Mouse (Mus musculus) liver, embryonic 11.5 days (tissue): ENCODE results near the gene Clca3a1. TPM values are rescaled to one million over a fixed set of nuclear protein-coding genes. Genes with fewer than 3 reads are reported as not detected.
"Not testable (repeated sequence)": the region's sequence is repeated elsewhere in the genome, so short reads cannot be mapped to it uniquely, and the experiment has no call there.

ENCODE experiments used
- ATAC-seq: fragments of 200-750 bp; cut with Nextera tagmentation; replicated peaks from 2 replicates; pipeline ENCODE4 v1.8.0; 2017; ENCODE audit warnings: moderate number of reproducible peaks, mild to moderate bottlenecking, moderate TSS enrichment, moderate library complexity; ENCODE audit not compliant: low FRiP score
- DNase-seq: peaks from one replicate; pipeline ENCODE4 v3.0.0-alpha.2; 2017; ENCODE audit warnings: low spot score
- H3K27ac ChIP-seq: fragments of 300-500 bp; sonication (generic); 2 replicates; pipeline ENCODE4 v1.5.1; 2014; ENCODE audit warnings: mild to moderate bottlenecking, low read depth, low read length, control low read depth
- H3K27me3 ChIP-seq: fragments of 300-500 bp; sonication (generic); replicated peaks from 2 replicates; pipeline ENCODE4 v1.6.1; 2014; ENCODE audit warnings: low read length, mixed read lengths; ENCODE audit not compliant: control insufficient read depth, insufficient read depth
- H3K36me3 ChIP-seq: fragments of 300-500 bp; sonication (generic); 2 replicates; pipeline ENCODE4 v1.6.1; 2014; ENCODE audit warnings: mild to moderate bottlenecking, low read length, moderate library complexity, mixed read lengths; ENCODE audit not compliant: control insufficient read depth, insufficient read depth
- H3K4me1 ChIP-seq: fragments of 300-500 bp; sonication (generic); replicated peaks from 2 replicates; pipeline ENCODE4 v1.6.1; 2014; ENCODE audit warnings: low read length, mixed read lengths; ENCODE audit not compliant: control insufficient read depth, insufficient read depth
- H3K4me2 ChIP-seq: fragments of 300-500 bp; sonication (generic); 2 replicates; pipeline ENCODE4 v1.6.1; 2014; ENCODE audit warnings: mild to moderate bottlenecking, control low read depth, moderate library complexity
- H3K4me3 ChIP-seq: fragments of 300-500 bp; sonication (generic); 2 replicates; pipeline ENCODE4 v1.5.1; 2014; ENCODE audit warnings: low read depth, low read length, control low read depth
- H3K9ac ChIP-seq: fragments of 300-500 bp; sonication (generic); 2 replicates; pipeline ENCODE4 v1.6.1; 2014; ENCODE audit warnings: low read depth, low read length, control low read depth
- H3K9me3 ChIP-seq: fragments of 300-500 bp; sonication (generic); 2 replicates; pipeline ENCODE4 v1.6.1; 2016; ENCODE audit warnings: low read length, inconsistent platforms, mixed read lengths; ENCODE audit not compliant: control insufficient read depth
- WGBS: fragments of 180-500 bp; shearing (Covaris S2); extraction: QIAGEN DNeasy Blood & Tissue Kit; methylation state at CpG from one replicate; pipeline ENCODE4 v1.1.7; 2014; 5-methylcytosine and 5-hydroxymethylcytosine counted together
- polyA plus RNA-seq: library from polyadenylated mRNA; unstranded; fragments of >200 nt; fragmentation: Nextera tagmentation; extraction: Ambion mirVana; gene quantifications from 2 replicates; pipeline ENCODE4 v1.2.1, GENCODE M21; 2014

Gene Clca3a1
- polyA plus RNA-seq, result 3.0 and 3.1 TPM in 2 replicates

DNA sequence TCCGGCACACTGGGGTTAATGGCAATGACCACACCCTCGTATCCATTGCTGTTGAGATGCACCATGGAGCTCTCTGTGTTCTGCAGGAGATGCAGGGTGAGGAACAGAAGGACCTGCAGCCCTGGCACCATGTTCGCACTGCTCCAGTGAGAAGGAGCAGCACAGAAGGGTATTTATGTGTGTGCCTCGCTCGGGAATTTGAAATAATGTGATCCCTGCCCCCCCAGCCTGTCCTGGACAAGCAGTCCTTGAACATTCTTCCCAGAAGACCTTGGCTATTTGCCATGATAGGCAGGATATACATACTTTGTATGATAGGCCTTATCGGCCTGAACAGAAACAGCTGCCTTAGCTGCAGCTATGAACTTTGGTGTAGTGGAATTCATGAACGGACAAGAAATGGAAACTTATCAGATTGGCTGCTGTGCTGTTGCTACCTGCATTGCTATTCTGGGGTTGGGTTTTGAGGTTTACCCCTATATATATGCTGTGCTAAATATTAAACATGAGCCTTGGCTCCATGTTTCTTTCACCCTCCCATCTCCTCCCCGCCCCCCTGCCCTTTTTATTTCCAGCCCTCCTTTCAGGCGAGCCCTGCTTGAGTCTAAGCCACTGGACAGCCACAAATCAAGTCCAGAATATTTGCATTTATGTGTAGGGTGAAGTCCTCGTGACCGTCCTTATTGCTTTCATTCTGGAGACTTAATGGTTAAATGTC lies at the start of gene Clca3a1:
TSS of gene Clca3a1 (minus strand) at position 386 of the 718 bp plus-strand sequence.
- H3K36me3 ChIP-seq, result no peaks in the 10 kb centered on the region
- H3K9ac ChIP-seq, result no peak within 1 kb of the TSS
- no peak within 1 kb of the TSS for H3K4me2 ChIP-seq
- H3K4me3 ChIP-seq, result no peak within 1 kb of the TSS
- DNase-seq (no peak), ATAC-seq (peak; percentile 68)
- no peak within 1 kb of the TSS for H3K27ac ChIP-seq
- H3K27me3 ChIP-seq, result no peaks in the 10 kb centered on the region
- 66% methylated on average over 10 of the region's 11 CpGs for WGBS
- H3K4me1 ChIP-seq, result no peaks in the 10 kb centered on the region
- H3K9me3 ChIP-seq, result no peaks in the 10 kb centered on the region

- H3K9me3 ChIP-seq, H3K4me3 ChIP-seq, H3K4me2 ChIP-seq, H3K4me1 ChIP-seq, H3K36me3 ChIP-seq, H3K27me3 ChIP-seq, DNase-seq, ATAC-seq, H3K27ac ChIP-seq, H3K9ac ChIP-seq: not testable (repeated sequence)
- 57% methylated on average over 13 of the region's 17 CpGs for WGBS
Measured at GRCm38 (mm10) chr3:144808153-144808925, 47.6 kb upstream of the Clca3a1 start.

DNA sequence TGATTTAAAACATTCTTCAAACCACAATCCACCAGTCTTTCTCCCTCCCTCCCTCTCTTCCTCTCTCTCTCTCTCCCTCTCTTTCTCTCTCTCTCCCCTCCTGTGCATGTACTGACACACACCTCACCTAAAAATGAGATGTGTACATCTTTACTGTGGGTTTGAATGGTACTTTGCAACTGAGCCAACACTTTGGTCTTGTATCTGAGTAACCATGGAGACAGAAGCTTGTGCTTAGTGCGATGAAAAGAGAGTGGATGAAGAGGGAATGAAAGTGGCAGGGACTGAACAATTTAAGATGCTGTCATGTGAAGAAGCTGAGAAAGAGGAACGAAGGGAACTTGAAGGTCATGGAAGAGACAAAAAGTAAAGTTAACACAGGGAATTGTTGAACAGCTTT lies 45.8 kb upstream of the Clca3a1 start:
- H3K36me3 ChIP-seq, H3K4me3 ChIP-seq, H3K27ac ChIP-seq, ATAC-seq, H3K9ac ChIP-seq, DNase-seq, H3K27me3 ChIP-seq, H3K4me1 ChIP-seq, H3K4me2 ChIP-seq, H3K9me3 ChIP-seq: not testable (repeated sequence)
- 70% methylated on average over 2 of the region's 2 CpGs for WGBS

DNA sequence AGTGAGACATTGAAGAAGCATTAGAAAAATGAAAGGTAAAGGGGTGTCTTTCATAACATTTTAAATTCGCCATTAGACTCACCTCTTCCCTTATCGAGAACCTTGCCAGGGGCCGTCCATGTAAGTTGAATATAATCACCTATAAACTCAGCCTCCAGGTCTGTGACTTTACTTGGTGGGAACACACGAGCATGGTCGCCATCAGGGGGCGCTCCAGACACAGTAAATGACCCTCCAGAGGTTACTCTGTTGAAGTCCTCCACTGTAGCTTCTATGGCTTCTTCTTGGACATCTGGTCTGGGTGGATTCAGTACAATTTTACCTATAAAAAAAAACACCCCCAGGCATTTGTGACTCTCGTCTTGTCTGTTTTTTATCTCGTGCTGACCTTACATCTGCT lies 41.1 kb upstream of the Clca3a1 start:
- ATAC-seq (peak; percentile 57; the same call in 1 of the 2 replicates), DNase-seq (peak; percentile 37)
- no peaks in the 10 kb centered on the region for H3K9me3 ChIP-seq
- no peak overlapping the region for H3K4me3 ChIP-seq
- WGBS, result 25% methylated on average over 8 of the region's 8 CpGs
- no peaks in the 10 kb centered on the region for H3K36me3 ChIP-seq
- H3K9ac ChIP-seq, result no peak overlapping the region
- no peaks in the 10 kb centered on the region for H3K27me3 ChIP-seq
- no peak overlapping the region for H3K27ac ChIP-seq
- H3K4me1 ChIP-seq, result no peaks in the 10 kb centered on the region
- no peak overlapping the region for H3K4me2 ChIP-seq

GRCm38 (mm10) chr3:144785181-144786148 lies 24.7 kb upstream of the Clca3a1 start:
- H3K9me3 ChIP-seq, result no peaks in the 10 kb centered on the region
- 76% methylated on average over 11 of the region's 11 CpGs for WGBS
- no peak for DNase-seq
- H3K4me2 ChIP-seq, result no peak overlapping the region
- no peaks in the 10 kb centered on the region for H3K36me3 ChIP-seq
- no peak overlapping the region for H3K27ac ChIP-seq
- no peak overlapping the region for H3K4me3 ChIP-seq
- no peaks in the 10 kb centered on the region for H3K27me3 ChIP-seq
- 0 out of 2 replicates have a peak, but pooled peaks have one; percentile 57 for ATAC-seq
- H3K9ac ChIP-seq, result no peak overlapping the region
- no peaks in the 10 kb centered on the region for H3K4me1 ChIP-seq

DNA sequence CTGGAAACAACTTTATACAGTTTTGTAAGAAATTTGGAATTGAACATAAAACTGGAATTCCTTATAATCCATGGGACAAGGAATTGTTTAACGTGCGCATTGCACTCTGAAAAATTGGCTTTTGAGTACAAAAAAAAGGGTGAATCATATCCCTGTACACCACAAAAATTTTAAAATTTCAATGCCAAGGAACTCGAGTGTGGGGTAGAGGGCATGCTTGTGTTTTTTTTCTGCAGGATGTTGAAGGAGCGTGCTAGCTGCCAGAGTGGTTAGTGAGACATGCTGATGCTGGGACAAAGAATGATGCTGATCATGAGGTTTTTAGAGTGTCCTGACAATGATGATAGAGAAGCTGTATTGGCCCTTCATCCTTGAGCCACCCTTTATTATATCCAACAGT lies 4.4 kb upstream of the Clca3a1 start:
- Histone ChIP-seq H3K9me3 (no peaks in the 10 kb centered on the region), H3K4me1 (no peaks in the 10 kb centered on the region), H3K9ac (no peak overlapping the region), H3K27me3 (no peaks in the 10 kb centered on the region), H3K4me2 (no peak overlapping the region), H3K36me3 (no peaks in the 10 kb centered on the region), H3K27ac (no peak overlapping the region), H3K4me3 (no peak overlapping the region)
- ATAC-seq (no peak), DNase-seq (no peak)
- WGBS, result 83% methylated on average over 4 of the region's 4 CpGs

- 63% methylated on average over 6 of the region's 6 CpGs for WGBS
- ATAC-seq, result no peak
Measured at GRCm38 (mm10) chr3:144761454-144761853, 677 bp upstream of the Clca3a1 start.

DNA sequence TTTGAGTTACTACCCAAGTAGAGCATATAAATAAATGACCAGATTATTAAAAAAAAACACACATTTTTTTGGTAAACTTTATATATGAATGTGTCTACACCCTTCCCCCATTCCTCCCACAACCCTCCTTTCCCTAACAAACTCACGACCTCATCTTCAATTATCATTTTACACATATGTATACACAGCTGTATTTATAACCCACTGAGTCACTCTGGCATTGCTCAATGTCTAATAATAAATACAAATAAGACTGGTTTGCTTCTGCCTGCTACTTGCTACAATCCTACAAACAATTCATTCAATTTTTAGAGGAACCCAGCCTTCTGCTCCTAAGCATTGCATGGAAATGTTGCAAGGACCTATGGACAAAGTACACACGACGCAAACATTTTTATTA lies 1.1 kb downstream of the Clca3a1 start:
- Histone ChIP-seq H3K4me2 (no peak overlapping the region), H3K4me3 (no peak overlapping the region), H3K9ac (no peak overlapping the region), H3K27me3 (no peaks in the 10 kb centered on the region), H3K36me3 (no peaks in the 10 kb centered on the region), H3K27ac (no peak overlapping the region), H3K9me3 (no peaks in the 10 kb centered on the region), H3K4me1 (no peaks in the 10 kb centered on the region)
- DNase-seq (no peak), ATAC-seq (no peak)
- WGBS, result 75% methylated on average over 3 of the region's 3 CpGs

More at GRCm38 (mm10) chr3:144761454-144761853, 677 bp upstream of the Clca3a1 start:
- Histone ChIP-seq H3K27me3 (no peaks in the 10 kb centered on the region), H3K4me3 (no peak overlapping the region), H3K9ac (no peak overlapping the region), H3K36me3 (no peaks in the 10 kb centered on the region), H3K4me2 (no peak overlapping the region), H3K4me1 (no peaks in the 10 kb centered on the region), H3K27ac (no peak overlapping the region), H3K9me3 (no peaks in the 10 kb centered on the region)
- no peak for DNase-seq
